Mouse (Mus musculus): Measurements from ENCODE around the gene 2610001J05Rik. TPM values are rescaled to one million over a fixed set of nuclear protein-coding genes. Genes with fewer than 3 reads are reported as not detected.

2610001J05Rik gene
- 53.3 TPM for polyA plus RNA-seq (2014; fragmentation: Illumina TruSeq; extraction: RNeasy Lipid Tissue Mini Kit (QIAGEN cat#74804); ENCODE audit: low replicate concordance)

GRCm38 (mm10) chr6:13870919-13871624 is at the start of gene 2610001J05Rik:
TSS of gene 2610001J05Rik (minus strand) at chr6:13871518.

DNA sequence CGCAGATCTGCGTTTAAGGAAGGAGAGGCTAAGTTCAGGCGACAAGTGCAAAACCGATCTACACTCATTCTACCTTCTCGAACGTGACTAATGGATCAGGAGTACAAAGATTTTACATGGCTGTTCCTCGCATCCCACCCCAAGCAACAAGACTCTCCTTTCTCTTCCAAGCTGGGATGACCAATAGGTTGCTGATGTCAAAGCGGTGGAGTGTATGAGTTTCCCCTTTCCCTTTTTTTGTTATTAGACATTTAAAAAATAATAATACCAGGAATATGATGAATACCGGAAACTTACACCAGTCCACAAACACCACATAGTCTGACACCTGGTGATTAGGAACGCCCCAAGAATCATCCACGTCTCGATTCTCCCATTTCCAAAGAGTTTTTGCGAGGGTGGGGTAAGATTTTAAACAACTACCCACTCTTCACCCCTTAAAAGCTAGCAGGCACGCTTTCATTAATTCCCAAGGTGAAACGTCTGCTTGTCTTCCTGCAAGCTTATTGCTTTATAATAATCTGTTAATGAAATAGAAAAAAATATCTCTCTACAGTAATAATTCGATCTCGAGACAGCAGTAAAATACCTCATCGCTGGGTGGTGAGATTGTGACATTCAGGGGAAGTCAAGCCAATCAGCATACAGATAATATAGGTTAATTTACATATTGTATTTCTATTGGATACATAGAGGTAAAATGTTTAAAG is 31.8 kb downstream of the 2610001J05Rik start, which contains the start of gene Gpr85:
Gpr85 (minus strand) TSS at position 598 of the 710 bp plus-strand sequence.

Other genes starting within 250 kb of the 2610001J05Rik start
- gene Bmt2, start 193.6 kb downstream of the 2610001J05Rik start, polyA plus RNA-seq (2014; fragmentation: Illumina TruSeq; extraction: RNeasy Lipid Tissue Mini Kit (QIAGEN cat#74804); ENCODE audit: low replicate concordance): 25.8 TPM
- gene Gpr85, start 31.6 kb downstream of the 2610001J05Rik start, polyA plus RNA-seq (2014; fragmentation: Illumina TruSeq; extraction: RNeasy Lipid Tissue Mini Kit (QIAGEN cat#74804); ENCODE audit: low replicate concordance): 4.6 TPM

Measured in small intestine, adult 10 weeks (tissue).